In the genomic region with DNA sequence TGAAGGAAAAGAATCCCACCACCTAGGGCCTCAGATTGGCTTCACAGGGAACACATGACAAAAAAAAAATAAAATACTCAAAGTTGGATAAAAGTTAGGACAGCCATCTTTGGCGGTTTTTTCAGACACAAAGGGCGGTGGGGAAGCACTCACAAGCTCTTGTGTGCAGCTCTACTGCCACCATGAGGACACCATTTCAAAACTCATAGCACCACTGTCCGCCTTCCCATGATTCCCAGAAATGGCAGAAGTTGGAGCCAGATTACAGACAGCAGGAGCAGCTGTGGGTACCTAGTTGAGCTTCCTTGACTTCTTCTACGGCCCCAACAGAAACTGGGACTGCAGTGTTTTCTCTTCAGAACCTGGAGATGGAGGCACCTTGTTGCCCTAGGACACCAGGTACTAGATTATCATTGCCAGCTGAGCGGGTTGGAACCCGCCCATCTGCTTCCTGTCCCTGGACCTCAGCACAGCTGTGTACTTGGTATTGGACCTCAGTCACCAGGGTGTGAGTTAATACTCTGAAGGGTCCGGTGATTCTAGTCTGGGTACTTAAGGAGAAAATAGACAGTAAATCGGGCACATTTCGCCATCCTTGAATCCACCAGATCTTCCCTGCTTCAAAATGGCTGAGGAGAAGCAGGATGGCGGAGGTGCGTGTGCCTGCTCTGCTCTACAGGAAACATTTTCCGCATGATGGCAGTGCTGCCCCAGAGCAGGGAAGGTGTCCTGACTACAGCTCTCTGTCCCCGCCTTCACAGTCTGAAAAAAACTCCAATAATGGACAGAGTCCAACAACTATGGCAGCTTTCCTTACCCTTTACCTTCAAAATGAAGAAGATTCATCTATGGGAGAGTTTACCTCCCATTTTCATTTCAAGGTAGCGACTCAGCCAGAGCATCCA, we compare ENCODE assay signal across 8 mouse cellular contexts.
A peak's percentile ranks its signal among the peaks of the same experiment; 100 is the strongest.
DNase-seq lines count a peak whose midpoint lies in the region; ATAC-seq and TF ChIP-seq lines count a peak whose summit lies in the region.
"Not testable (repeated sequence)": the region's sequence is repeated elsewhere in the genome, so short reads cannot be mapped to it uniquely, and the experiment has no call there.

No protein-coding gene starts in this region.

- H3K4me2 ChIP-seq in hindbrain, embryonic 12.5 days (replicated peaks); liver, embryonic 16.5 days (ENCODE audit: low read depth, low read length): not testable (repeated sequence)
- H3K4me2 ChIP-seq in midbrain, embryonic 15.5 days = peak overlapping the region; percentile 29; the same call in 1 of the 2 replicates
- H3K4me2 ChIP-seq in stomach, embryonic 15.5 days = peak overlapping the region; percentile 19; the same call in 1 of the 2 replicates

- intact Hi-C loops in gastrocnemius, adult 2 months (cut with DNase I) = not testable (repeated sequence)

- not testable (repeated sequence) for DNase-seq in ES-E14 (ENCODE audit: low read depth, low spot score); gastrocnemius, adult 2 months
- peak; percentile 71 for DNase-seq in embryo, embryonic 10.5 days (ENCODE audit: low spot score)
- peak; percentile 2 to 88 for DNase-seq in kidney, postnatal 25 days

- not testable (repeated sequence) for H3K27ac ChIP-seq in ES-E14 (ENCODE audit: insufficient read depth, low read depth, low read length, poor library complexity, severe bottlenecking); hindbrain, embryonic 12.5 days; liver, embryonic 16.5 days (ENCODE audit: low read length); stomach, embryonic 15.5 days
- peak overlapping the region; percentile 65 for H3K27ac ChIP-seq in gastrocnemius, adult 2 months
- H3K27ac ChIP-seq in midbrain, embryonic 15.5 days = peak overlapping the region; percentile 42; the same call in 1 of the 2 replicates

- ATAC-seq in hindbrain, embryonic 12.5 days (ENCODE audit: low FRiP score) = peak; percentile 54; the same call in 1 of the 2 replicates
- not testable (repeated sequence) for ATAC-seq in liver, embryonic 16.5 days (ENCODE audit: low read depth); stomach, embryonic 15.5 days (ENCODE audit: insufficient read depth, low FRiP score, low read depth)
- ATAC-seq in midbrain, embryonic 15.5 days (replicated peaks) = peak; percentile 85

- peak overlapping the region; percentile 38; the same call in 1 of the 2 replicates for H3K9ac ChIP-seq in ES-E14 (ENCODE audit: insufficient read depth, low read depth, low read length, poor library complexity, severe bottlenecking)
- H3K9ac ChIP-seq in hindbrain, embryonic 12.5 days; liver, embryonic 16.5 days (ENCODE audit: low read depth, low read length); midbrain, embryonic 15.5 days; stomach, embryonic 15.5 days: not testable (repeated sequence)

- H3K9me3 ChIP-seq in ES-E14 (ENCODE audit: control insufficient read depth, insufficient read depth, low read depth, low read length); hindbrain, embryonic 12.5 days (replicated peaks); liver, embryonic 16.5 days (replicated peaks; ENCODE audit: control insufficient read depth, low read length); midbrain, embryonic 15.5 days; stomach, embryonic 15.5 days: not testable (repeated sequence)

- peaks cover 12% of the 10 kb centered on the region for H3K36me3 ChIP-seq in ES-E14 (ENCODE audit: control insufficient read depth, insufficient read depth, low read length, poor library complexity, severe bottlenecking)
- not testable (repeated sequence) for H3K36me3 ChIP-seq in hindbrain, embryonic 12.5 days; liver, embryonic 16.5 days (ENCODE audit: control insufficient read depth, insufficient read depth); midbrain, embryonic 15.5 days (replicated peaks); stomach, embryonic 15.5 days

- H3K4me1 ChIP-seq in ES-E14 (ENCODE audit: control insufficient read depth in 2 of 2, insufficient read depth in 2 of 2, low read length in 2 of 2, poor library complexity in 1 of 2); hindbrain, embryonic 12.5 days; liver, embryonic 16.5 days (ENCODE audit: control insufficient read depth, low read depth, low read length); midbrain, embryonic 15.5 days; stomach, embryonic 15.5 days: not testable (repeated sequence)

- WGBS in hindbrain, embryonic 12.5 days = 62% methylated on average over 14 of the region's 14 CpGs
- 41% methylated on average over 14 of the region's 14 CpGs for WGBS in liver, embryonic 16.5 days (ENCODE audit: insufficient replicate concordance)
- WGBS in midbrain, embryonic 15.5 days = 70% methylated on average over 14 of the region's 14 CpGs
- 69% methylated on average over 14 of the region's 14 CpGs for WGBS in stomach, embryonic 15.5 days

- TF ChIP-seq CTCF in gastrocnemius, adult 2 months (IDR thresholded peaks at IDR 0.05) = peak; percentile 61

- not testable (repeated sequence) for H3K4me3 ChIP-seq in ES-E14 (ENCODE audit: insufficient read depth in 1 of 2, low read depth in 1 of 2, low read length in 2 of 2, poor library complexity in 1 of 2, severe bottlenecking in 1 of 2)
- peak overlapping the region; percentile 65 for H3K4me3 ChIP-seq in gastrocnemius, adult 2 months
- peak overlapping the region; percentile 6; the same call in 1 of the 2 replicates for H3K4me3 ChIP-seq in hindbrain, embryonic 12.5 days
- H3K4me3 ChIP-seq in liver, embryonic 16.5 days (ENCODE audit: low read depth, low read length) = peak overlapping the region; percentile 22
- peak overlapping the region; percentile 21 for H3K4me3 ChIP-seq in midbrain, embryonic 15.5 days
- H3K4me3 ChIP-seq in stomach, embryonic 15.5 days (replicated peaks) = peak overlapping the region; percentile 21

- in situ Hi-C loops in ES-E14 (cut with MboI; ENCODE audit: low sequenced_read_pairs in 2 of 2, unreplicated experiment in 2 of 2) = not testable (repeated sequence)

- H3K27me3 ChIP-seq in hindbrain, embryonic 12.5 days; liver, embryonic 16.5 days (ENCODE audit: control insufficient read depth, insufficient read depth, low read depth, low read length); midbrain, embryonic 15.5 days (replicated peaks); stomach, embryonic 15.5 days (replicated peaks): not testable (repeated sequence)

TF ChIP-seq in ES-E14, 5 proteins besides CTCF, POLR2A, EP300 and RAD21:
- peak; percentile 60; the same call in 1 of the 2 replicates for TF ChIP-seq HCFC1 (IDR thresholded peaks at IDR 0.05; ENCODE audit: borderline replicate concordance, insufficient read depth, low read length)
- peak; percentile 100 for TF ChIP-seq ZNF384 (IDR thresholded peaks at IDR 0.05; ENCODE audit: low read depth, low read length)
- TF ChIP-seq MAFK (IDR thresholded peaks at IDR 0.05; ENCODE audit: insufficient read depth, low read depth, low read length) = peak; percentile 43; the same call in 1 of the 2 replicates
